Mouse (Mus musculus) frontal cortex, postnatal 10 days (tissue): Measurements from ENCODE around the gene Vps54.
A peak's percentile ranks its signal among the peaks of the same experiment; 100 is the strongest.

Source experiments
- DNase-seq, 2 experiments: peaks; one replicate each; pipeline ENCODE4 v3.0.0; 2022; ENCODE audit warnings: low spot score in 2 of 2, mixed read lengths in 1 of 2

The Vps54 gene

DNA sequence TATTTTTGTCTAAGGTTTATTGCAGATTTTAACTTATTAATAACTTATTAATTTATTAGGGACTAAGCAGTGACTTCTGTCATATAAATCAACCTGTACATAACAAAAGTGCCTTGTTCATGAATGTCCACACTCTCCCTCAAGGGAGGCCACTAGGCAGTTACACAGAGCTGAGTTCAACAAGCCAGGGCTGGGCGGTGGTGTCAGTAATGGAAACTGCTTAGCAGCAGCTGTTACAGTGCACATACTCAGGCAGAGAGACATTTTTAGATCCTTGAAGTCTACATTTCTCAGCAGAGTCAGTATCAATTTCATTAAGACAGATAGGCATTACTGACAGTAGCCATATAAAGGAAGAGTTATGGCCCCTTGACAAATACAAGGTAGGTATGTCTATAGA lies 98.8 kb downstream of the Vps54 start:
- no peak for DNase-seq

GRCm38 (mm10) chr11:21339088-21339487 lies 100.0 kb downstream of the Vps54 start:
- DNase-seq = no peak

GRCm38 (mm10) chr11:21343490-21343889 lies 104.4 kb downstream of the Vps54 start:
- DNase-seq = no peak

- no peak for DNase-seq
Measured at GRCm38 (mm10) chr11:21346020-21346419, 106.9 kb downstream of the Vps54 start.

DNA sequence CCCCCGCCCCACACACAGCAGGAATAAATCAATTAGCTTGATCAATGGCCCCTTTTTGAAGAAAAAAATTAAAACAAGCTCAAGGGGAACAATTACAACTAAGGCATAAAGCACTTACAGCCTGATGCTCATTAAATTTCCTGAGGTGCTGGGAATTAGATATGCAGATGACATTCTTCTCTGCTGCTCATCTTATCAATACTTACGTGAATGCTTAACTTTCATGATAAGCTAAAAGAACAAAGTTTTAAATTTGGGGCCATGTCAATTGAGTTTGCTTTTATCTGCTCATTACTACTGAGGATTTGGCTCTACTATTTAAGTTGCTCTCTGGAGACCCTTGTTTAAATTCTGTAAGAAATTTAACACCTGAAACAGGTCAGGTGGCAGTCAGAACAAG lies 109.8 kb downstream of the Vps54 start:
- no peak for DNase-seq

DNA sequence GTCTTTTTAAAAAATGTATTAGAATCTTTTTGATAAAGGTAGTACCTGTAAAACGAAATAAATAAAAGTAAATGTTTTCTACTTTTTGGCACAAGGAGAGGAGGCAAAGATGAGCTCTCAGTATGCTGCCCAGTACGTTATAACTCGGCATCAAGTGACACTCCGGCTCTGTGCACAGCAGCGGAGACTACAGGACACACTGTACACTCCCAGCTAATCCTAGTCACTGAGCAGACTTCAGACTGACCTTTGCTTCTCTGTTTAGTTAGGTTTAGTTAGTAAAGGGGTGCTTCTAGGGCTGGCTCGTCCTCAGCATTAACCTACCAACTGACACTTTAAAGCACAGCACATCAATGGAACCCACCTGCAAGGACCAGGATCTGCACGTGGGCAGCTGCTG lies 112.2 kb downstream of the Vps54 start:
- no peak for DNase-seq

DNA sequence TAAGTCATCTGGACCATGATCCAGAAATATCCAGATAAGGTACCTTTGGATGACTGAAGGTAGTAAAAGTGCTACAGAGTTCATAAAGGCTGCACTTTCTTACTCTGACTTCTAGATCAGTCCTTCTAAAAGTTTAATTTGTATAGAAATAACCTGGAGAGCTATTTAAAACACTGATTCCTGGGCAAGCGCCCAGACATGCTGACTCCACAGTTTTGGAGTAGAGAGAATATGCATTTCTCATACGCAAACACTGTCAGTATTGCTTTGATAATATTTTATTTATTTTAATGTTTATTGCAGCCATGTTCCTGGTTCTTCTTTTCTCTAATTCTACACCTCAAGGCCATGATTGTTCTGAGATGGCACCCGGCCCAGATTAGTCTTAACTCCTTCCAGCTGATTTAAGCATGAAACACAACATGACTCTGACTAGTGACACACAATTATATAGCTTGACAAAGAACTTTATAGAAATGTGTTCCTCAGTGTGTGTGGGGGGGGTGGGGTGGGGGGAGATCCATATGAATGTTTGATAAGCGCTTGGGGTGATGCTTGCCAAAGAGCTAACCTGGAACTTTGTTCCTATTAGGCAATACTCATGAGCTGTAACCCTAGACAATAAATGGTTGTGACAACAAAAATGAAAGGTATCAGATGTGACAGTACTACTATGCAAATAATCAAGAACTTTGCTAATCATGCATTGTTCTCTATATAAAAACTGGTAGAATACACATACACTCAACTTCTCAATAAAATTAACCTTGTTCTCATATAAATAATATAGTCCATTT lies 124.3 kb downstream of the Vps54 start:
- DNase-seq = no peak

- DNase-seq = no peak
Measured at GRCm38 (mm10) chr11:21368466-21368865, 129.4 kb downstream of the Vps54 start.

DNA sequence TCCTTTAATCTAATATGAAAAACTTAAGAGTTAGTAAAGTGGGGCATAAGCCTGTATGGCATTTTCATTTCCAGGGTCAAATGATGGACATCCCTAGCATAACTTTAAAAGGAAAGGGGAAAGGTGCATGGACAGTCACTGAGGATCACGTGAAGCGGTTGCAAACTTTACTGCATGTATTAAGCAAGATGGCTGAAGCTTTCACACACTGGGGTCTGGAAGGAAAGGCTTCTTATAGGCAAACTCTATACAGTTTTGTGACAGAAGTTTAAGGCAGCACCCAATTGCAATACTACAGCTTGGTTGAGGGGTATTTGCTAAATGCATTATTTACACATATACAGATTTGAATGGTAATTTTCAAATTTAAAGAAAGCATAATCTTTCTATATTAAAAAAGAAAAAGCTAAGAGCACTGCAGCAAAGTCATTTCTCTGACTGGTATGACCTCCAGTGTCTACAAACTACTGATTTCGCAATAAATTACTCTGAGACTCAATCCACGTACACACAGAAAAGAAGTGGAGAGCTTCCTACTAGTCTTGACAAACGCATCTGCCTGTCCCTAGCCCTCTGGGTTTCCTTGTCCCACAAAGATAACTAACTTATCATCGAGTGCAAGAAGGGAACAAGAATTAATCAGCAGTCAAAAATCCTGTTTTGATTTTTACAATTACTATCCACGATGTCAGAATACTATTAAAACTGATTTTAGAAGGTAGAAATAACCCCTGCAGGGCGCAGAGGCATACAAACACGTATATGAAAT lies 130.4 kb downstream of the Vps54 start:
- DNase-seq = no peak

DNA sequence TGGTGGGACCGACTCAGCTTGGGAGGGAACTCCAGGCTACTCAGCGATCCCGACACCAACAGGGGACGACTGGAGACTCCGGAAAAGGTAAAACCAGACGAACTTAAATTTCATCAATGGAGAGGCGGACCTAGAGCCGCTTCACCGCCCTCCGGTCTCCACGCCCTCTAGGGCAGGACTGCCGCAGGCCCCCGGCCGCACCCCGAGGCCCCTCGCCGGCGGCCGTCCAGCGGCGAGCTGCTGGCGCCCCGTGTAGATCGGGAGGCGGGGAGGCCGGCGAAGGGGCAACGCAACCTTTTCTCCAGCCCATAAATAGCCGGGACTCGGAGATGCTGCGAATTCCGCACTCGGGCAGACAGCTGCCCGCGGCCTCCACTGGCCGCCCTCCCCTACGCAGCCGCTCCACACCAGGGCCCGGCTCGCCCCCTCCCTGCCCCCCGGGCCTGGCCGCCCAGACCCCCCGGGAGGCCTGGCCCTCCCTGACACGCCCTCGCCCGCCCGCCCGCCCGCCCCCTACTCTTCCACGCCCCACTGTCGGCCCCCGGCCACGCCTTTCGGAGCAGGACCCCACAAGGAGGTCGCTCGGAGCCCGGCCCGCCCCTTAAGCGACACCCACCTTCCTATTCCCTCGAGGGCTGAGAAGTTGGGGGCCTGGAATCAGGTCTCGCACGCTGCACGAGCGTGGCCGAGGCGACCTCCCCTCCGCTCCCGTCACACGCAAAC lies 131.5 kb downstream of the Vps54 start:
- peak; percentile 53 to 63 for DNase-seq
